Mouse (Mus musculus) c-Kit-positive CD71-positive TER-119-negative erythroid progenitor cells, embryonic 14.5 days (primary cell): ENCODE measurements around the gene Klc4.

Experiments
- DNase-seq: peaks from one replicate; pipeline ENCODE4 v3.0.0-alpha.2; 2013; ENCODE audit warnings: low read depth

Gene Klc4

DNA sequence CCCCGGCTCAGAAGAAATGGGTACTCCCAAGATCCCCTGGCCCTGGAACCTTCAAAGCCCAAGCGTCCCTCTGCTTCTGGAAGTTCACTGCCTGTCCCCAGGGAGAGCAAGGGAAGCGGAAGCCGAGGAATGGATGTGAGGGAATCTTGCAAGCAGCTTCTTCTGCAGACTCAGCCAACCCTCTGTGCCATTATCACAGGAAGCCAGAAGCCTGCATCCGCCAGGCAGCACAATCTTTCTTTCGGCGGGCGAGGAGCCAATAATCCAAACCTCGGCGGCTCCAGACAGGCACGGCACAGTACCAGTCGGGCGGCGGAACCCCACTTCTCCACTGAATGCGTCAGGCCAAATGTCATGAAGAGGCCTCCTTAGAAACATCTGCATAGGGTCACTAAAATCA lies 24.5 kb downstream of the Klc4 start:
- DNase-seq, result no peak

DNA sequence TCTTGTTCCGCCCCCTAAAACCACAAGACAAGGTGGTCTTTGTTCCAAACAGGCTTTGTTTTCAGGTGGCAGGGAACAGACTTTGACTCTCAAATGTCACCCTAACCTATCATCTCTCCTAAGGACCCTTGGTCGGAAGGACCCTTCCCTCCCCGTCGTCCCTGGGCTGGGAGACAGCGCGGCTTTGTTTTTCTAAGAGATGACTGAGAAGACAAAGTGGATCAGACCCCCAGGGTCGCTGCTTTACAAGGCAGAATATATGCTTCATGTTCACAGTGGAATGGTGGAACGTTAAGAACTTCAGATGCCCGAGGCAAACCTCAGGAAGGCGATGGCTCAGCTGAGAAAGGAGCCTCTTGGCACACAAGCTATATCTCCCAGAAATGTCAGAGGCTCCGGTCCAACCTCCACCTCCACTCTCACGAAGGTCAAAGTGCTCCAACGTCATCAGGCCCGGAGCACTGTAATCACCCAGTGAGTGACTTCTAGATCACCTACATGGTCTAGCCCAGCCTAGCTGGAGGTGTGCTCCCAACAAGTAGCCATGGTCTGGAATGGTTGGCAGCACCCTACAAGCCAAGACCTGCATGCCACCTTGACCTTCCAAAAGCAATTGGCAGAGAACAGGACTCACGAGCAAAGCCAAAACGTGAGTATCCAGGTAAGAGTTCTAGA lies 26.0 kb downstream of the Klc4 start:
- no peak for DNase-seq

DNA sequence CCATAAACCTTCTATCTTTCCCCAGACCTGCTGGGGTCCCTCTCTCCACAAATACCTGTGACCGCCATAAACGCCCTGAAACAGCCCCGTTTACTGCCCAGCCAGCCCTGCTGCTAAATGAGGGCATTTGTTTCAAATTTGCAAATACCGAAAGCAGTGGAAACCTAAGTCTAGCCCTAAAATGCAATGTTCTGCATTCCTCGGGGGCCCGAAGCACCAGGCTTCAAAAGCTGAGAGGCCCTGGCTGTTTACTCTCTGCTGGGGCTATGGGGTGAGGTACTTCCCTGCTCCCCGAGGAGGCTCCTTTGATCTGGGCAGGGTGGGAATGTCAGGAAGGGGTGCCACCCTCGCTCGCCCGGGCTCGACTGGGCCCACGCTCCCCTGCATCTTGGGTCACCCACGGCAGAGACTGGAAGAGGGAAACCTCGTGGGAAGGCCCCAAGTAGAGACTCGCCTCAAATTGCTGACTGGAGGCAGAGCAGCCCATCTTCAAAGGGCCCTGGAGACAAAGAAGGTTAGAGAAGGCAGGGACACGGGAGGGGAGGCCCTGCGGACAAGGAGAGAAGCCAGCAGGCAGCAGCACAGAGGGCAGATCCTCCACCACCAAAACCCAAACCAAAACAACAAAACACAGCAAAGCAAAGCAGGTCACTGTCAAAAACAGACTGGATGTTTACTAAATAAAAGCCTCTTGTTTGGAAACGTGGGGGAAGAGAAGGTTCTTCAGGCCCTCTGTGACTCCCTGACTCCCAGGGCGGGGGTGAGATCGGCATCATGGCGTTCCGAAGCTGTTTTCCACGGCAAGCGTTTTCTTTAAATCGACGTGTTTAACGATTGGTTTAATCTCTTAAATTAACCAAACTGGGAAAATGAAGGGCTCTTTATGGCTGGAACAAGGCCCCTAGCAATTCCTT lies 26.8 kb downstream of the Klc4 start:
- DNase-seq, result no peak

DNA sequence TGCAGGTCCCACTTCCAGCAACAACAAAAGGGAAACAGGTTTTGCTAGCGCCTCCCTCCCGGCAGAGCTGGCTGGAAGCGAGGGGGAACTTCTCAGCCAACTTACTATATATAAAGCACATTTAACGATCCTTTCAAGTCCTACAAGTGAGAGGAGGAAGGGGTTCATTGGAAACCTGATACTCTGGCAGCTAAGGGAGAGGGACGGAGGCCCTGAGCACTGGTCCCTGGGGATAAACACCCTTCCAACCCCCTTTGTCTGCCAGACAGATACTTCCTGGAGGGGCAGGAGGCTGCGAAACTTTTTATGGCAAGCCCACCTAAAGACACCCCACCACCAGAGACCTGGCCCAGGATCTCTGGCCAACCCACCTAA lies 27.4 kb downstream of the Klc4 start:
- no peak for DNase-seq

DNA sequence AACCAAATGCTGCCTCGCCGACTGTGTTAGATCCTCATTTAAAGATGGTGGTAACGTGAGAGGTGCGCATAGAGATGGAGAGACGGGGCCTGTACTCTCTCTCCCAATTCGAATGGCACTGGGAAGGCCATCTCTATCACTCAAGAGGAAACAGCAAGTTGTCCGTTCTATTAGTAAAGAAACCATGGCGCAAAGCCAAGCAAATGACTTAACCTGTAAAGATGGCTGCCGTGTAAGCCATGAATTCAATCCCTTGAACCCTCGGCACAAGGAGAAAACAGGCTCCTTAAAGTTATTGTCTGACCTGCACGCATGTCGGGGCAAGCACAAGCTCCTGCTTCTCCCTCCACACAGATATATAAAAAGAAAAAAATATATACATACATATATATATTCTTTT lies 28.0 kb downstream of the Klc4 start:
- DNase-seq, result no peak

DNA sequence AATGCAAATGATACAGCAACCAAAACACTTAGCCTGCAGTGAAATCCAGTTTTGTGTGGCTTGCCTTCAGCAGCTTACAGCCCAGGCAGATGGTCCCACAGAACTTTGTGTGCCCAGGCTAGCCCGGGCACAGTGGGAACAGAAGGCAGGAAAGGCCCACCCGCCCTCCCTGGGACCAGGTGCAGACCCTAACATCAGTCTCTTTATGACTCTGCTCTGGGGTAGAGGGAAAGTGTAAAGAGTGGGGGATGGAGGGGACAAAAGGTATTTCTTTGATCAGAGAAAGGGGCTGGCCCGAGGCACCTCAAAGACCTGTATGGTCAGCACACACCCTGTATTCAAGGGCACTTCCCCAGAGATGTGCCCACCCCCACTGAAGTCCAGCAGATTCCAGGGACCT lies 32.6 kb downstream of the Klc4 start:
- no peak for DNase-seq

DNA sequence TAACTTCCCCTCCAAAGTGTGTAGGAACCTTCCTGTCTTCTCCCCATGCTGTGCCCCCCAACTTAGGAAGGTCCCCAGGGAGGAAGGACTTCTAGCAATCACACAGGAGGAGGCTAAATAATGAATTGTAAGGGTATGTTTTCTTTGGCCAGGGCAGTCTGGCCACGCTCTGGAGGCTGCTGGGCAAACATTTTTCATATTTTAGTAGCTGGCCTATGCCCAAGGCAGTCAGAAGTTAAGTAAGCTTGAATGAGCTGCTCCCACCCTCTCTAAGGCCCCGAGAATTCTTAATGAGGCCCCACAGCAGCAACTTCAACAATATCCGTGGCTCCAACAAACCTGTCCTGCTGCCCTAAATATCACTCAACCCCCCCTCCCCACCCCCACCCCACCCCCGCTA lies 33.0 kb downstream of the Klc4 start:
- DNase-seq, result no peak

DNA sequence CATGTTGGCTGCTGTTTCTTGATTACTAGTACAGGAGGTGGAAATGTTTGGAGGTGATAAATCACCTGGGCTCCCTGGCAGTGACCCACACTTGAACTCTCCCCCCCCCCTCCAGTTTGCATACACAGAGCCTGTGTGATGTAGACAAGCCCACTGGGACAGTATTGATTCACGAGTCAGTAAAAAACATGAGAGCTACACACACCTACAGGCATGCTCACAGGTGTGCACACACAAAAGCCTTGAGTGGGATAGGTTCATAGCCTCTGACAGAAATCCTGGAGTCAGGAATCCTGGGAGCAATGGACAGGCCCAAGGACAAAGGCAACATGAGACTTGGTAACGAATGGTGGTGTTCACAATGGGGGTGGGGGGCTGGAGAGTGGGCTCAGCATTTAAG lies 33.6 kb downstream of the Klc4 start:
- DNase-seq, result no peak

DNA sequence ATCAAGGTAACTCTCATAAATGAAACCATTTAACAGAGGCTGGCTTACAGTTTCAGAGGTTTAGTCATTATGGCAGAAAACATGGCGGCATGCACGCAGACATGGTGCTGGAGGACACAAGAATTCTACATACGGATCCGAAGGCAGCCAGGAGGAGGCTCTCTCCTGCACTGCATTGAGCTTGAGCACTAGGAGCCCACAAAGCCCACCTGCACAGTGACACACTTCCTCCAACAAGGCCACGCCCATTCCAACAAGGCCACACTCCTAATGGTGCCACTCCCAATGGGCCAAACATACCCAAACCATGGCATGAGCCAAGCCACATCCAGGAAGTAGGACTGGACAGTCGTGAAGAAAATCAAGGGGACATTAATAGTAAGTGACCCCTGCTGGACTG lies 34.5 kb downstream of the Klc4 start:
- no peak for DNase-seq

DNA sequence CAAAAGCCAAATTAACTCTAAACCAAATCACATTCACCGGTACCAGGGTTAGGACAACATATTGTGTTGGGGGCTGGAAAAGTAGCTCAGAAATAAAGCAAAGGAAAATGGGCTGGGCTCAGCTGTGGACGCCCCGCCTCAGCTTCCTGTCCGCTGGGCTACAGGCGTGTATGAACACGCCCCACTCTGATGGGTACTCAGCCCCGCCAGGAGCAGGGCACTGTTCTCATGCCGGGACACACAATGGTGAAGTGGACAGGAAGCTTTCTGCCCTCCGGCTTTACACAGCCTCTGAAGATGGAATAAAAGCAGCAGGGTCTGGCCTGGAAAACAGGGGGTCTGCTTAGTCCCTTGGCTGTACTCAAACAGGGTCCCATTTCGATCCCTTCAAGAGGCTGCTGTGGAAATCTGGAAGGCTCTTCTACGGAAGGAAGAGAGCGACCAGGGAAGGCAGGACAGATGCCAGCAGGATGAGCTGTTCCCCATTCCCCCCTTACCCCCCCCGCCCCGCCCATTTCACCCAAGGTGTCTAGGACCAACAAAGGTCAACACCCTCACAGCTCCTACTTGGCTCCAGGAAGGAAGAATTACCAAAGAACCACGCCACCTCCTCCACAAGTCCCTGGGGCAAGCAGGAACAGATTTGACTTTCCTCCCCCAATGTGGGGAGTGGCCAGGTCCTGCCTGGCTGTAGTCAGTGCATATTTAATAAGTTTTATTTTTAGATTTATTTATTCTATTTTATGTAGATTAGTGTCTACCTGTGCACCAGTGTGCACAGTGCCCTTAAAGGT lies 35.9 kb downstream of the Klc4 start:
- no peak for DNase-seq

DNA sequence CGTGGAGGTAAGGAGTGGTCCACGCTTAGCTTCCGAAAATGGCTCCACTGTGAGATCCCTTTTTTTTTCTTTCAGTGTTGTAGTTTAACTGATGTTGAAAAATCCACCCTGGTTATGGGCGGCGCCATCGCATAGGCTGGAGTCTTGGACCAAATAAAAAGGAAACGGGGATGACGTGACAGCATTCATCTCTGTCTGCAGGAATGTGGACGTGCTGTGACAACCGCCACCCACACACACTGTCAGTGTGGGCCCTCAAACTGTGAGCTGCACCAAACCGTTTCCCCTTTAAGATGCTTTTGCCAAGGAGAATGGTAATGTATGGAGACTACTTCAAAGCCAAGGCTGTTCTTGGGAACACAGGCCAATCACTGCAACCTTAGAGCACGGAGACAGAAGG lies 39.8 kb downstream of the Klc4 start:
- DNase-seq, result no peak

DNA sequence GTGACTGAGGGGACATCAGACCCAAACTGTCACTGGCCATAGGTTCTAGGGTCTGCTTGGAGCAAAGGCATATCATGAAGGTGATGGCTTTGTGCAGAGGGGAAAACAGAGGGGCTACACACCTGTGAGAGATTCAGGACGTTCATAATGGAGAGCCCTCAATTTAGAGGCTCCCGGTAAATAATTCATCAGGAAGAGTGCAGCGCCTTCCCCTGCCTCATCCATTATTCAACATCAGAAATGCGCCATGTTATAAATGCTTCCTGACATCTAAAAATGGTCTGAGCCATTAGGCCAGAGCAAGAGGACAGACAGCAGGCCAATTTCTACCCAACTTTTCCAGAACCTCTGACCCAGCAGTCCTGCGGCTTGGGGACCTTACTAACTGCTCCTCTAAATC lies 40.7 kb downstream of the Klc4 start:
- no peak for DNase-seq

DNA sequence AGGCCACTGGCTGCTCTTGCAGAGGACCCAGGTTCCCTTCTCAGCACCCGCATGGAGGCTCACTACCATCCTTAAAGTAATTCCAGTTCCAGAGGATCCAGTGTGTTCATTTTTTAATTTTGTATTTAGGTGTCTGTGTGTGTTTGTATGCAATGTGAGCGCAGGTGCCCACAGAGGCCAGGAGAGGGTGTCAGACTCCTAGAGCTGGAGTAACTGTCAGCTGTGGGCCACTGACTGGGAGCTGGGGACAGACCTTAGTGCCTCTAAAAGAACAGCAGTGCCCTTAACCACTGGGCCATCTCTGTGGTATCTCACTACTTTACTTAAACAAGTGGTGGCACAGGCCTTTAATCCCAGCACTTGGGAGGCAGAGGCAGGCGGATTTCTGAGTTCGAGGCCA lies 42.6 kb downstream of the Klc4 start:
- DNase-seq, result no peak

DNA sequence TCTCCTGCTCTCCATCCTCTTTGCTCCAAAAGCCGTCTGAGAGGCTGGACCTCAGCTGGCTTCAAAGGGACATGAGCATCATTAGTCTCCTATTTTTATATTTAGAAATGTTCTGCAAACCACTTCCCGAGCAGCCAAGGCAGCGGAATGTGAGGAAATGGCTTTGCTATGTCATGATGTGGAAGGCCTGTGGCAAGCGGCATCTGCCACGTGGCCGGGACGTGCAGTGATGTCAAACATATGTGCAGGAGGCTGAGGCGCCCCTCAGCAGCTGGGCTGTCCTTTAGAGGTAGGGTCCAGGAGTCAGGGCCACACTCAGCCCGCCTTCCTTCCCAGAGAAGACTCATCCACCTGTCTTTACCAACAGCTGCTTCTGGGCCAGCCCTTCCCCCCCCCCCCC lies 43.6 kb downstream of the Klc4 start:
- no peak for DNase-seq

DNA sequence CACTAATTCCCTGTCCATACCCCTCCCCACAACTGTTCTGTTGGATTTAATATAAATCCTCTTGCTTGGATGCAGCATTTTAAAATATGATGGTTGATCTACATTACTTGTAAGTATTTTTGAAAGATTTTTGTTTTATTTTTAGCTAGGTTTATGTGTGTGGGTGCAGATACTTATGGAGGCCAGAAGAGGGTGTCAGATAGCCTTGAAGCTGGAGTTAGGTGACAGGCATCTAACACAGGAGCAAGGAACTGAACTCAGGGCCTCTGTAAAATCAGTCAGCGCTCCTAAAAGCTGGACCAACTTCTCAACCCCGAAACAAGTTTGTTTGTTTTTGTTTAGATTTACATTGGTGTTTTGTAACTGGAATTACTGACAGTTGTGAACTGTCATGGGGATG lies 45.3 kb downstream of the Klc4 start:
- DNase-seq, result no peak

DNA sequence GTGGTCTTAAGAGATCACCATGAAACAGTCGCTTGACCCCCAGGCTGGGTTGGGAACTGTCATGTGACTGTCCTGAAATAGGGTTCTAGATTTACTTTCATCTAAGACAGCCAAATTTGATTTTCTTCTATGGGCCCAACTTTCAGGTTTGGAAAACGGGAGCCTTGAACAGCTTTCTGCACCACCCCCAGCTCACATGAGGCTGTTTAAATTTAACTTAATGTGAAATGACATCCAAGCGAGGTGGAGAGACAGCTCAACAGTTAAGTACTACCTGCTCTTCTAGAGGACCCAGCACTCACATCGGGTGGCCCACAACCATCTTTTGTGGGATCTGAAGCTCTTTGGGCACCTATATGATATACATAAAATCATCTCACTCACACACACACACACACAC lies 46.9 kb downstream of the Klc4 start:
- no peak for DNase-seq

DNA sequence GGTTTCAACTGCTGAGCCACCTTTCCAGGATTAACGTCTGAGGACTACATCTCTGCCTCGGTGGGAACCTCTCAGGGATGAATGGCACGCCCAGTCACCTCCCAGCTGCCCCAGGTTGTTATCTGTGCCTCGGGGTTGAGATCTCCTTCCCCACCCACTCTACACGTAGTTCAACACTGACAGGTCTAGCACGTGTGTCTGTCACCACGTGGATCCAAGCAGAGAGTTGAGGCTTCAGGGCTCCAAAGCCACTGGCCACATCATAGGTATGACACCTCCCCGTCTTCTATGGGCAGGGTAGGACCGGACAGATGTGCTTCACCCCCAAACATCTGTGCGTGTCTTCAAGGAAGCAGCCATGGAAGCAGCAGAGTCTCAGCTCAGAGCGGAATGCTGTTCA lies 47.9 kb downstream of the Klc4 start:
- DNase-seq, result no peak

DNA sequence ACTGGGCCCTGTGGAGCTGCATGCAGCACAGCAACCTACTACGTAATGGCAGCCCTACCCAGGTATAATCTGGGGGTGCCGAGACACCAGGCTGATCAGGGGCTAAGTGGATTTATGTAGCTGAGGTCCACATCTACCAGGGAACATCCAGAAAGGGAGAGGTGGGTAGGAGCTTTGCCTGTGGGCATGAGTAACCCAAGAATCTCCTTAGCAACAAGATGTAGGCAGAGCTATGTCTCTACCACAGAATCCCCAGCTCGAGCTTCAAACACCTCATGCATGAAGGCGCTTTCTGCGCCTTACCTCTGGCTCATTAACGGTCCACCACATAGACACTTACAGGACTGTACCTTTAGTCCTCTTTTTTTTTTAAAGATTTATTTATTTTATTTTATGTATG lies 50.5 kb downstream of the Klc4 start:
- no peak for DNase-seq

DNA sequence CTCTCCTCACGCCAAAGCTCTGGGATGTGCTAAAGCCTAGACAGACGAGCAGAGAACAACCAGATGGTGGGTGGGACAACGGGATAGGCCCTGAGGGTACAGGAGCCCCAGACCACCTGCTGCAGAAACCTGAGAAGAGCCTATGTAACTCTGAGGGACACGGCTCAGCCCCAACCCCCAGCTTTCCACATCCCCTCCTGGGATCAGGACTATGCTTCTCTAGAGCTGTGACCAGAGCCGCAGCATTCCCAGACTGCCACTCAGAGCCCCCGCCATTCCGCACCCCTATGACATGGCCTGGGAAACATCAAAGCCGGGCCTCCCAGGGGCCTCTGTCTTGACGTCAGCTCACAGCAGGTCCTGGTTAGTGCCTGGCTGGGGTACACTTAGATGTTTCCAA lies 51.2 kb downstream of the Klc4 start:
- DNase-seq, result no peak

DNA sequence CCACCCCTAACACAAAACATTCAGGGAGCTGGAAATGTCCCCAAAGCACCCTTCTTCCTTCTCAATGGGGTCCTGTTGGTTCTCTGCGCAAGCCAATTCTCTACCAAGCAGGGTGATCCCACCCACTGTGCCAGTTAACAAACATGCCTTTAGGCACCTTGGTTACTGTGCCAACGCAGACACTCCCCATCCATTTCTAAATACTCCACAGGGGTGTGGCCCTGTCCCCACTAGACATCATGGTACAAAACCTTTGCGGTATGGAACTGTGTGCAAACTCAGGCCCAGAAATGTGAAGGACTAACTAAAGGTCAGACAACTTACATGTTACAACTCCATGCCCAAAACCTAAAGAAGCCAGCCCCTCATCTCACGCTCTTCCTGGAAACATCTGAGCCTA lies 52.7 kb downstream of the Klc4 start:
- DNase-seq, result no peak

DNA sequence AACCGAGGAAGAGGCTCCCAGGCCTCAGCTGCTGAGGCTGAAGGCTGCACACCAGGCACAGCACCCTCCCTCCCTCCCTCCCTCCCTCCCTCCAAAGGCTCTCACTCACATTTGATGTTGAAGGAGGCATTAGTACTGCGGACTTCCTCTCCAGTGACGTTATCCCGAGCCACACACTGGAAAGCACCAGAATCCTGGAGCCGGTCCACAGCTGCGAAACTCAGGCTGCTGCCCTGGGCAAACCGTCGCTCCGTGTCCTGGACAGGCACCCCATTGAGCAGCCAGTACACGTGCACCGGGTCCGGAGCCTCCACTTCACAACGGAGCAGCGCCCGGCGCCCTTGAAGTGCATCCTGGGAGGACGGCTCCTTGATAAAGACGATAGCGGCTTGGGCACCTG lies 54.4 kb downstream of the Klc4 start:
- DNase-seq, result no peak

DNA sequence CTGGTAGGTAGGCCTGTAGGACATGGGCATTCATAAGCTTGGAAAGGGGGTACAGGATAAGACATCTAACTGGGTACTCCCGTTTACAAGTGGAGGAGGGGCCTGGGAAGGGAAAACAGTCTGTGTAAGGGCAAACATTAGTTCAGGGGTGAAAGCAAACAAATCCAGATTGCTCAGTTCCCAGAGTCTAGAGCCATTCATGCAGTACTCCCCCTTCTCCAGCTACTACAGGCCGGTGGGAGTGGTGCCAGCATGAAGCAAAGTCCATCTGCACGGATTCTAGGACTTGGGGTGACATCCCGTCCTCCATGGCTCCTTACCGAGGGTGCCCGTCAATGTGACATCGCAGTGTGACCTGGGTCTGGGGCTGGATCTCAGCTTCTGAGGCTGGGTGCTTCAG lies 55.4 kb downstream of the Klc4 start:
- DNase-seq, result no peak
